In the genomic region with DNA sequence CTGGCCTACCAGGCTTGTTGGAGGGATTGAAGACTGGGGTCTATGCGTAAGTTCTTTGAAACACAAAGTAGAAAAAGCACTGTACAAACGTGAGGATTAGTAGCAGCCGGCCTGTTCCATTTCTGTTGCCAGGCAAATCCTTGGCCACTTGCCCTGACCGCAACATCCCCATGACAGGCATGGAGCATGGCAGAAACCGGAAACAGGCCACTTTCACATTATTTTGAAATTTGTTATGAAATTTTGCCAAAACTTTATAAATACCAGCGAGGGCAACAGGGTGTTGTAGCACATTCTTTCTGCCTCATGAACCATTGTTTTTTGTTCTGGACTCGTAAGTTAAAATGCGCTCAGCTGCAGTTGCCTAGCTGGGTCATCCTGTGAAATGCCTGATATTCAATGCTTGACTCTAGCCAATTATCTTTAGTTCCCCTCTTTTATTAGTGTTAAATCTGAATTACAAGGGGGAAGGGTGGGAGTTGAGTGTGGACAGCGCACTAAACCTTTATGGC, we compare ENCODE assay signal across 8 mouse cellular contexts.
DNase-seq lines count a peak whose midpoint lies in the region; ATAC-seq and TF ChIP-seq lines count a peak whose summit lies in the region.

No protein-coding gene starts in this region.

- no peaks in the 10 kb centered on the region for H3K36me3 ChIP-seq in midbrain, embryonic 11.5 days (ENCODE audit: control insufficient read depth, insufficient read depth, low read length)
- no peaks in the 10 kb centered on the region for H3K36me3 ChIP-seq in midbrain, embryonic 10.5 days
- H3K36me3 ChIP-seq in kidney, adult 2 months (ENCODE audit: control insufficient read depth, insufficient read depth, low read length): no peaks in the 10 kb centered on the region

- peak; percentile 51 for DNase-seq in midbrain, embryonic 11.5 days (ENCODE audit: low spot score, missing footprints)
- no peak for DNase-seq in midbrain, embryonic 10.5 days (ENCODE audit: low spot score)
- peak; percentile 7 for DNase-seq in cerebellum, adult 9-10 months
- DNase-seq in gastrocnemius, postnatal 4 days (ENCODE audit: low spot score in 2 of 2): peak; percentile 35 to 77
- peak; percentile 89 for DNase-seq in kidney, adult 2 months
- peak; percentile 50 to 71 for DNase-seq in lung, adult 18-20 months
- DNase-seq in skeletal muscle tissue, adult 2 months (ENCODE audit: low read depth, low spot score): peak; percentile 42

- H3K9me3 ChIP-seq in midbrain, embryonic 11.5 days (ENCODE audit: control insufficient read depth, low read length): no peaks in the 10 kb centered on the region
- H3K9me3 ChIP-seq in midbrain, embryonic 10.5 days (replicated peaks): no peaks in the 10 kb centered on the region

- no peak overlapping the region for H3K4me2 ChIP-seq in midbrain, embryonic 11.5 days

- no peaks in the 10 kb centered on the region for H3K27me3 ChIP-seq in midbrain, embryonic 11.5 days (ENCODE audit: control insufficient read depth, insufficient read depth, low read length)
- 0 out of 2 replicates have a peak, but pooled peaks cover 9% of the 10 kb centered on the region for H3K27me3 ChIP-seq in midbrain, embryonic 10.5 days (ENCODE audit: low read depth, poor library complexity, severe bottlenecking)
- H3K27me3 ChIP-seq in kidney, adult 2 months (replicated peaks; ENCODE audit: control insufficient read depth, insufficient read depth, low read length): no peaks in the 10 kb centered on the region

- H3K4me3 ChIP-seq in midbrain, embryonic 11.5 days (ENCODE audit: low read depth, low read length): no peak overlapping the region
- H3K4me3 ChIP-seq in midbrain, embryonic 10.5 days: no peak overlapping the region
- H3K4me3 ChIP-seq in kidney, adult 2 months (ENCODE audit: insufficient read depth, low read depth, low read length): peak overlapping the region; percentile 41; the same call in 1 of the 2 replicates

- ATAC-seq in midbrain, embryonic 11.5 days (ENCODE audit: low FRiP score): no peak
- no peak for ATAC-seq in activated CD4-positive, CD25-positive, alpha-beta regulatory T cell, adult 4 months

- no peak overlapping the region for H3K9ac ChIP-seq in midbrain, embryonic 11.5 days (ENCODE audit: low read length)

- H3K27ac ChIP-seq in midbrain, embryonic 11.5 days (ENCODE audit: low read depth, low read length): no peak overlapping the region
- no peak overlapping the region for H3K27ac ChIP-seq in midbrain, embryonic 10.5 days (replicated peaks)
- H3K27ac ChIP-seq in kidney, adult 2 months (ENCODE audit: insufficient read depth, low read depth, low read length): peak overlapping the region; percentile 94

- 73% methylated on average over 9 of the region's 9 CpGs for WGBS in midbrain, embryonic 11.5 days
- WGBS in midbrain, embryonic 10.5 days: 77% methylated on average over 9 of the region's 9 CpGs
- WGBS in kidney, adult 2 months: 25% methylated on average over 9 of the region's 9 CpGs

- TF ChIP-seq CTCF in kidney, adult 2 months (conservative IDR thresholded peaks at IDR 0.05; ENCODE audit: insufficient read depth, insufficient read length, low read depth, low read length): no peak

- no peaks in the 10 kb centered on the region; the same call in 1 of the 2 replicates for H3K4me1 ChIP-seq in midbrain, embryonic 11.5 days (ENCODE audit: control insufficient read depth, insufficient read depth, low read length)
- H3K4me1 ChIP-seq in midbrain, embryonic 10.5 days: peaks cover 6% of the 10 kb centered on the region
- peaks cover 10% of the 10 kb centered on the region; the same call in 1 of the 2 replicates for H3K4me1 ChIP-seq in kidney, adult 2 months (ENCODE audit: control insufficient read depth, insufficient read depth, low read length)

- no peak for TF ChIP-seq POLR2A in kidney, adult 2 months (IDR thresholded peaks at IDR 0.05; ENCODE audit: low read depth, low read length)
